Mouse (Mus musculus): ENCODE data around the gene Slc15a3. TPM values are rescaled to one million over a fixed set of nuclear protein-coding genes. Genes with fewer than 3 reads are reported as not detected.

Gene Slc15a3
- 0.26 and 0.51 TPM in 2 replicates for polyA plus RNA-seq (2016; fragmentation: Nextera tagmentation; extraction: Ambion mirVana)

DNA sequence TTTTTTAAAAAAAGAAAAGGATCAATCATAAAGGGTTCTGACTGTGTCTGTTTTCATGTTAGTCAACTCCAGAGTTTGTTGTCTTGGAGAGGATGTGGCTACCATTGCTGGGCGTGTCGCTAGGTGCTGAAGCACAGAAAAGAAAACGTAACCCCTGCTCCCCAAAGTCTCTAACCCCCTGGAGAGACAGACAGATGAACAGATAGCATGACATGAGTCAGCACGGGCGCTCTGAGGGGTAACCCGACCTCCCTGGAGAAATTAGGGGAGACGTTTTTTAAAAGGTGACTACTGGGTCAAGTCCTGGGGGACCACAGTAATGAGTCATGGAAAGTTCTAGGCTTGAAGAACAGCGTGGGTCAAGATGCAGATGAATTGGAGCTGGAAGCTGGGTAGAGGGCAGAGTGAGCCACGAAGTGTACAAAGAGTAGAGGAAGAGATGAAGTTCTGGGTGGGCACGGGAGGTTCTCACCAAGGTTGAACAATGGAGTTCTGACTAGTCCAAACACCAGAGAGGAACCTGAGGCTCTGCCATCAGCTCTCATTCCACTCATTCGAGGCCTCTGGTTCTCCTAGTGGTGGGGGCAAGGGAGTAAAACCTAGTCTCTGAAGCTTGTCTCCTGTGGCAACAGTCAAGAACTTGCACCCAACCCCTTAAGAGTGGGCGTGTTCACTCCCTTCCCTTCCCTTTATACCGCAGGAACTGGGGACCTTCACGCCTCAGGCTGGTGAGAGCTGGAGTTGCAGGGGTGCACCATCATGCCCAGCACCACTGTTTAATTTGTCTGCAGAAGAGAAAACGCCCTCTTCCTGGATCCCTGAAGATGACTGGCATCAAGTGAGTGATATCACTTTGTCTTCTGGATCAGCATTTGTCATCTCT is at the start of gene Slc15a3:
Gene Slc15a3, plus strand, starts transcription at position 718 of the 883 bp plus-strand sequence.
- H3K36me3 ChIP-seq = no peaks in the 10 kb centered on the region
- no peak within 1 kb of the TSS for H3K9ac ChIP-seq
- H3K4me3 ChIP-seq = no peak within 1 kb of the TSS
- ATAC-seq (ENCODE audit: low FRiP score) = no peak
- no peaks in the 10 kb centered on the region for H3K9me3 ChIP-seq (replicated peaks)
- H3K27ac ChIP-seq = no peak within 1 kb of the TSS
- WGBS = 80% methylated on average over 15 of the region's 15 CpGs
- no peak within 1 kb of the TSS for H3K4me2 ChIP-seq (replicated peaks)
- peaks cover 7% of the 10 kb centered on the region; the same call in 1 of the 2 replicates for H3K4me1 ChIP-seq
- H3K27me3 ChIP-seq = peaks cover 12% of the 10 kb centered on the region; the same call in 1 of the 2 replicates

DNA sequence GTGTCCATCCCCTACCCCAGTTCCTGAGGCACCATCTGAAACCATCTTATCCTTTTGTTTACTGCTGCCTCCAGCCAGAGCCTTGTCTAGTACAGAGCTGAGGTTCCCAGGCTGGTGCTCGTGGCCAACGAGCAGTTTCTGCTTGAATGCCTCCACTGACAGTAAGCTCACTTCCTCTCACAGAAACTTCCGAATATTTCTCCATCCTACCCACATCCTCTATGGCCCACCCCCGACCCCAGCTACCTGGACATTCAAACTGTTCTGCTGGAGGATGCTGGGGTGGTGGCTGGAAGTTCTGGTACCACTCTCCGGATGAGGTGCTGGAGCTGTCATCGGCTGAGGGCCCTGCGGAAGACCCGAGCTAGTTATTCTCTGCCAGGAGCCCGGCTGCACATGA is 49.2 kb upstream of the Slc15a3 start:
- no peak for ATAC-seq (ENCODE audit: low FRiP score)
- Histone ChIP-seq H3K27ac (no peak overlapping the region), H3K9ac (no peak overlapping the region), H3K36me3 (no peaks in the 10 kb centered on the region), H3K4me1 (no peaks in the 10 kb centered on the region), H3K4me2 (replicated peaks) (no peak overlapping the region), H3K9me3 (replicated peaks) (no peaks in the 10 kb centered on the region), H3K4me3 (no peak overlapping the region), H3K27me3 (no peaks in the 10 kb centered on the region)
- WGBS = 71% methylated on average over 9 of the region's 9 CpGs

DNA sequence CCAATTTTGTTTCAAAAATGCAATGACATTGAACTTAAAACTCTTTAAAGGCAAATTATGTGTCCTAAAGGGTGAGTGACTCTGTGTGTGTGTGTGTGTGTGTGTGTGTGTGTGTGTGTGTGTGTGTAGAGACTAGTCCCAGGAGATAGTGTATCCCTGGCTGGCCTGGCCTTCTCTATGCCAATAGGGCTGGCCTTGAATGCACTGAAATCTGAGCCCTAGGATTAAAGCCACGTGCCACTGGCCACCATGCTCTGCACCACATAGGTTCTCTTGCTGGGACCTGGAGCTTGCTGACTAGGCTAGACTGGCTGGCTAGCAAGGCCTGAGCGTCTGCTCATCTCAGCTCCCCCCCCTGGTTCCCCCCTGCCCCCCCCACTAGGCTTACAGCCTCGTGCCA is 46.5 kb upstream of the Slc15a3 start:
- ATAC-seq (ENCODE audit: low FRiP score) = no peak
- Histone ChIP-seq H3K9ac (no peak overlapping the region), H3K4me1 (no peaks in the 10 kb centered on the region), H3K9me3 (replicated peaks) (no peaks in the 10 kb centered on the region), H3K4me3 (no peak overlapping the region), H3K36me3 (no peaks in the 10 kb centered on the region), H3K27ac (no peak overlapping the region), H3K4me2 (replicated peaks) (no peak overlapping the region), H3K27me3 (no peaks in the 10 kb centered on the region)
- WGBS = 65% methylated on average over 3 of the region's 3 CpGs

DNA sequence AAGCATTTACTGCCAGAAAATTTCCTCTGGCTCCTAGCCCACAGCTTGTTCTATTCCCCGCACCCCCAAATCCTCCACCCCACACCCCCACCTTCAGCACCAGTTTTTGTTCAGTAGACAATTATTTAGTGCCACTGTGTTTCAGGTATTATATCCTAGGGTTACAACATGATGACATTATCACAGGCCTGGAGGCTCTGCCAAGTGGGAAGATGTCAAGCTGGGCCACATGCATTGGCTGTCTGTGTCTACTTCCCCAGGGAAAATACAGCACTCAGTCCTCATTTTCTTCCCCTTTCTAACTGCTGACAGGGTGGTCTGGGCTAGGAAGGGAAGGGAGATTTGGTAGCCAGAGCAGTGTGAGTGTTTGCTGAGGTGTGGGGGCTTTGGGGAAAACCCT is 44.6 kb upstream of the Slc15a3 start:
- Histone ChIP-seq H3K36me3 (no peaks in the 10 kb centered on the region), H3K27me3 (no peaks in the 10 kb centered on the region; the same call in 1 of the 2 replicates), H3K27ac (no peak overlapping the region), H3K4me3 (no peak overlapping the region), H3K9ac (no peak overlapping the region), H3K9me3 (replicated peaks) (no peaks in the 10 kb centered on the region), H3K4me1 (no peaks in the 10 kb centered on the region), H3K4me2 (replicated peaks) (no peak overlapping the region)
- ATAC-seq (ENCODE audit: low FRiP score) = no peak
- 93% methylated on average over 1 of the region's 1 CpGs for WGBS

DNA sequence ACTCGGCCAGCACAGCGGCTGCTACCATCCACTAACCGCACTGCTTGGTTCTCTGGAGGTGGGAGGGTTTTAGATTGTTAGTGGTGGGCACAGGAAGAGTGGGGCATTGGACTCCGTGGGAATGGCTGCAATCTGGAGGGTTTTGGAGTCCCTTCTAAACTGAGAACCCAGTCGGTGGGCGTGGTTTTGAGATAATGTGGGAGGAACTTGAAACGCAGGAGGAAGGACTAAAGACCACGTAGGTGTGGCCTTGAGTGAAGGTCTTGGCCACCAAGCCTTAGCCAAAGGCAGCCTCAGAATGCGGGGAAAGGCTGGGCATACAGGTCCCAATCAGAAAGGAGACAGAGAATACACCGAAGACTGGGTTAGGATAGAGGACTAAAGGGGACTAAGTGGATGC is 41.0 kb upstream of the Slc15a3 start:
- Histone ChIP-seq H3K27ac (no peak overlapping the region), H3K4me1 (no peaks in the 10 kb centered on the region), H3K9me3 (replicated peaks) (no peaks in the 10 kb centered on the region), H3K4me3 (no peak overlapping the region), H3K9ac (no peak overlapping the region), H3K36me3 (no peaks in the 10 kb centered on the region), H3K4me2 (replicated peaks) (no peak overlapping the region), H3K27me3 (no peaks in the 10 kb centered on the region; the same call in 1 of the 2 replicates)
- 76% methylated on average over 10 of the region's 10 CpGs for WGBS
- no peak for ATAC-seq (ENCODE audit: low FRiP score)

DNA sequence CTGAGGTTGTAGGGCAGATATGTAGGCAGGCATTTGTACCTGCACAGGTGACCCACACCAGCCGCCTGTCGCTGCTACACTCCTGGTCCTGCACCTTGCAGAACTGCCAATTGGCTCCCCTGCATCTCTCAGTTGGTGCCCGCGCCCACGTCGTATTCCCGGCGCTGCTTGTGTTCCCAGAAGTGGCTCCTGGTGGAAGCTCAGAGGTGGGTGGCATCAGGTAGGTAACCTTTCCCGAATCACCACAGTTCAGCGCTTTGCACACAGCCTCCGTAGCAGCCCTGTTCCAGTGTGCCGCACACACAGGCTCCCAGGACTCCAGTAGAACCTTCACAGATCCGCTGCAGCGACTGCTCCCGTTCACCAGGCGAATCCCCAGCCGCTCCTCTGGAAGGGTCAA is 40.4 kb upstream of the Slc15a3 start:
- Histone ChIP-seq H3K4me3 (no peak overlapping the region), H3K36me3 (no peaks in the 10 kb centered on the region), H3K27ac (no peak overlapping the region), H3K4me2 (replicated peaks) (no peak overlapping the region), H3K4me1 (no peaks in the 10 kb centered on the region), H3K9me3 (replicated peaks) (no peaks in the 10 kb centered on the region), H3K27me3 (no peaks in the 10 kb centered on the region; the same call in 1 of the 2 replicates), H3K9ac (no peak overlapping the region)
- 91% methylated on average over 17 of the region's 17 CpGs for WGBS
- ATAC-seq (ENCODE audit: low FRiP score) = no peak

DNA sequence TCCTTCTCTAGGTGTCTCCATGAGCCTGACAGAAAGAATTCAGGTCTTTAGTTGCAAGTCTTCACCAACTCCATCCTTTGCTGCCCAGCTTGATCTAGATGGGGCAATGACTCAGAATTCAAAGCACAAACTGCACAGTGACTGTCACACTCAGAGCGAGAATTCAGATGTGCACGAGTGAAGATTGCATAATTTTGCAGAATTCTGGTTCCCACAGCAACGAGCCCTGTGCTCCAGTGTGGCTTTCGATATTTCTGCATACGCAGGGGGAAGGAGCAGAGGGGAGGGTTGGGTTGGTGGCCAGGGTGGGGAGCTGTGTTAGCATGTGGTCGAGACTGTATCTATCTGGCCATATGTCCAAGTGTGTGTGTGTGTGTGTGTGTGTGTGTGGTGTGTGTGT is 38.5 kb upstream of the Slc15a3 start:
- no peak overlapping the region for H3K9ac ChIP-seq
- no peaks in the 10 kb centered on the region; the same call in 1 of the 2 replicates for H3K27me3 ChIP-seq
- no peaks in the 10 kb centered on the region for H3K36me3 ChIP-seq
- no peak overlapping the region for H3K4me2 ChIP-seq (replicated peaks)
- no peaks in the 10 kb centered on the region for H3K9me3 ChIP-seq (replicated peaks)
- 69% methylated on average over 6 of the region's 6 CpGs for WGBS
- ATAC-seq (ENCODE audit: low FRiP score) = no peak
- no peak overlapping the region for H3K4me3 ChIP-seq
- H3K27ac ChIP-seq = no peak overlapping the region
- H3K4me1 ChIP-seq = no peaks in the 10 kb centered on the region

DNA sequence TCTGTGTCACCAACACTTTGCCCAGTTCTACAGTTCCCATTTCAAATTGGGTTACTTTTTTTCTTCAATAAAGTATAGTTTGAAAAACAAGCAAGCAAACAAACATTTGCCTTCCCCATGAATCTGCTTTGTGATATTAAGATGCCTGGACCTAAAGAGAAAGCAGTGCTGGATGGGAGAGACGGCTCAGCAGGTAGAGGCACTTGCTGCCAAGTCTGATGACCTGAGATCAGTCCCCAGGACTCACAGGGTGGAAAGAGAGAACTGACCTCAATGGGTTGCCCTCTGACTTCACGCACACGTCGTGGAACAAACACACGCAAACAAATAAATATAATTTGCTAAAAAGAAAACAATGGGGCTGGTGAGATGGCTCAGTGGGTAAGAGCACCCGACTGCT is 37.6 kb upstream of the Slc15a3 start:
- ATAC-seq (ENCODE audit: low FRiP score) = no peak
- Histone ChIP-seq H3K27ac (no peak overlapping the region), H3K27me3 (no peaks in the 10 kb centered on the region; the same call in 1 of the 2 replicates), H3K9me3 (replicated peaks) (no peaks in the 10 kb centered on the region), H3K9ac (no peak overlapping the region), H3K4me3 (no peak overlapping the region), H3K36me3 (no peaks in the 10 kb centered on the region), H3K4me2 (replicated peaks) (no peak overlapping the region), H3K4me1 (no peaks in the 10 kb centered on the region)
- 84% methylated on average over 6 of the region's 6 CpGs for WGBS

DNA sequence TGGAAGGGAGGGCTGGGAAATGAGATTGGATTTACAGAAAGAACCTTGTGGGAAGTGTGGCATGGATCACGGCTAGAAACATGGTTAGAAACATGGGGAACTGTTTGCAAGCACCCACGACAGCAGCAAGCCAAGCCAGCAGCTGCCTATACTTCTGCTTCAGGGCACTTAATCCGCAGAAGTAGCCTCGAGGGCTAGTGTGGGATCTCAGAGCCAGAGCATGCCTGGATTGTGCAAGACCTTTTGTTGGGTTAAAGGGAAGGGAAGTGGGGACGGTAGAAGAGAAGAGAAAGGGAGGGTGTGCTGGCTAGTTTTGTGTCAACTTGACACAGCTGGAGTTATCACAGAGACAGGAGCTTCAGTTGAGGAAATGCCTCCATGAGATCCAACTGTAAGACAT is 35.8 kb upstream of the Slc15a3 start:
- H3K4me3 ChIP-seq = no peak overlapping the region
- ATAC-seq (ENCODE audit: low FRiP score) = no peak
- H3K36me3 ChIP-seq = no peaks in the 10 kb centered on the region
- H3K9me3 ChIP-seq (replicated peaks) = no peaks in the 10 kb centered on the region
- no peaks in the 10 kb centered on the region for H3K4me1 ChIP-seq
- WGBS = 75% methylated on average over 5 of the region's 5 CpGs
- H3K9ac ChIP-seq = no peak overlapping the region
- H3K27ac ChIP-seq = no peak overlapping the region
- no peak overlapping the region for H3K4me2 ChIP-seq (replicated peaks)
- H3K27me3 ChIP-seq = no peaks in the 10 kb centered on the region; the same call in 1 of the 2 replicates

DNA sequence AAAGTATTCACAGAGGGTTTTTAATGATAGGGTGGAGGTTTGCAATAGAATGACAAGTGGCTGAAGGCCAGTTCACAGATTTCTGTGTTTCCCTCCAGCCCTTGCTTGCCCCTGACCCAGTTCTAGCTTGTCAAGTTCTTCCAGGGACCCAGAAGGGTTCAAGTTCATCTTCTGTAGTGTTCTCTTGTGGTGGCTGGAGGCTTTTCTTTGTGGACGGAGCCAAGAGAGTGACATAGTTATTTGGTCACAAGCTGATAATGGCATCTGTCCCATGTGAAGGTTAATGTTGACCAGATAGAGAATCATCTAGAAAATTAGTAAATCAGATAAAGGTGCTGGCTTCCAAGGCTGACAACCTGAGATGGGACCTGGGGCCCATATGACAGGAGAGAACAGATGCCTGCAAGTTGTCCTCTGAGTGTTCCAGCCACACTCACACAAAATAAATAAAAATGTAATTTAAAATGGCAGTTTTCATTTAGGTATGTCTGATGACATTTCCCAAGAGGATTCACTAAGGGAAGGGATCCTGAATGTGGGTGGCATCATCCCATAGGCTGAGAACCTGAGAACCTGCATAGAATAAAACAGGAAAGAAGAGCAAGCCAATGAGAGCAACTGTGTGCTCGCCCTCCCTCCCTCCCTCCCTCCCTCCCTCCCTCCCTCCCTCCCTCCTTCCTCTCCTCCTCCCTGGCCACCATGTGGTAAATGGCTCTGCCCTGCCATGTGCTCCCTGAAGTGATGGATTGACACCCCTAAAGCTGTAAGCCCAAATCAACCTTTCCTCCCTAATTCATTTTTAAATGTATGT is 34.5 kb upstream of the Slc15a3 start:
- H3K9me3 ChIP-seq (replicated peaks) = no peaks in the 10 kb centered on the region
- no peak overlapping the region for H3K27ac ChIP-seq
- 88% methylated on average over 2 of the region's 2 CpGs for WGBS
- no peak overlapping the region for H3K4me3 ChIP-seq
- H3K4me2 ChIP-seq (replicated peaks) = no peak overlapping the region
- H3K4me1 ChIP-seq = peaks cover 9% of the 10 kb centered on the region; the same call in 1 of the 2 replicates
- no peak overlapping the region for H3K9ac ChIP-seq
- no peaks in the 10 kb centered on the region for H3K36me3 ChIP-seq
- no peak for ATAC-seq (ENCODE audit: low FRiP score)
- no peaks in the 10 kb centered on the region for H3K27me3 ChIP-seq

DNA sequence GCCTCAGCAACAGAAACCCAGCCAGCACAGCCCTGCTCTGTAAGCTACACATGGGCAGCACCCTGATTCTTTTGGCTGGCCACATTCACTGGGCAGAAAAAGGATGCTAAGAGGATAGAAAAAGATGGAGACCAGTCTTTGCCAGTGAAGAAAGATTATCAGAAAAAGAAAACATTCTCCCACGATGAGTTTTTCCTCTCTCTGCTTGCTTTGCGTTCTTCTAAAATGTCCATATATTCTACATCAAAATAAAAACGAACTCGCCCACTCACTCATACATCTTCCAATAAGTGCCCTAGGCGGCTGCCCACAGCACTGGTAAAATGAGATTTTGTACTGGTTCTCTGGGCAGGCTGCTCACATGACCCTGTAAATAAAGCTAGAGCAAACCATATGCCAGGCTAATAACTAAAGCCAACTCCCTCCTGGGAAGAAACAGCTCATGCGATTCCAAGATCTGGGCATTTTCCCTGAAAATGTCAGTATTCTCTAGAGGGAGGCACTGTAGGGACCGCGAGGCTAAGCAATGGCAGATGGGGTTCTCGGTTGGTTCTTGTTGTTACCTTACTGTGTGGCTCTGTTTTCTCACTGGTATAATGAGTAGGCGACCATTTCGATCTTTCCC is 33.8 kb upstream of the Slc15a3 start:
- H3K27me3 ChIP-seq = no peaks in the 10 kb centered on the region
- H3K9ac ChIP-seq = no peak overlapping the region
- ATAC-seq (ENCODE audit: low FRiP score) = no peak
- H3K27ac ChIP-seq = no peak overlapping the region
- H3K9me3 ChIP-seq (replicated peaks) = no peaks in the 10 kb centered on the region
- H3K4me1 ChIP-seq = peaks cover 10% of the 10 kb centered on the region; the same call in 1 of the 2 replicates
- no peak overlapping the region for H3K4me3 ChIP-seq
- H3K4me2 ChIP-seq (replicated peaks) = no peak overlapping the region
- no peaks in the 10 kb centered on the region for H3K36me3 ChIP-seq
- 88% methylated on average over 11 of the region's 11 CpGs for WGBS

Measured in hindbrain, embryonic 12.5 days (tissue).